Mouse (Mus musculus) heart, embryonic 13.5 days (tissue): Measurements from ENCODE around the gene Itpr1. TPM values are rescaled to one million over a fixed set of nuclear protein-coding genes. Genes with fewer than 3 reads are reported as not detected.

Experiments used
- ATAC-seq: fragments of 200-750 bp; cut with Nextera tagmentation; 2 replicates; pipeline ENCODE4 v1.8.0; 2017; ENCODE audit warnings: moderate TSS enrichment; ENCODE audit not compliant: insufficient number of reproducible peaks, low FRiP score, low TSS enrichment; ENCODE audit errors: extremely low read depth
- H3K27ac ChIP-seq: fragments of 300-500 bp; sonication (generic); replicated peaks from 2 replicates; pipeline ENCODE4 v1.5.1; 2015; ENCODE audit warnings: moderate library complexity, mild to moderate bottlenecking, inconsistent platforms
- H3K27me3 ChIP-seq: fragments of 300-500 bp; sonication (generic); replicated peaks from 2 replicates; pipeline ENCODE4 v1.6.1; 2015; ENCODE audit warnings: mild to moderate bottlenecking, inconsistent platforms
- H3K36me3 ChIP-seq: fragments of 300-500 bp; sonication (generic); 2 replicates; pipeline ENCODE4 v1.6.1; 2015; ENCODE audit warnings: mild to moderate bottlenecking, inconsistent platforms
- H3K4me1 ChIP-seq: fragments of 300-500 bp; sonication (generic); 2 replicates; pipeline ENCODE4 v1.6.1; 2015; ENCODE audit warnings: inconsistent platforms
- H3K4me2 ChIP-seq: fragments of 300-500 bp; sonication (generic); 2 replicates; pipeline ENCODE4 v1.6.1; 2015; ENCODE audit warnings: inconsistent platforms, mild to moderate bottlenecking, moderate library complexity
- H3K4me3 ChIP-seq: fragments of 300-500 bp; sonication (generic); 2 replicates; pipeline ENCODE4 v1.5.1; 2015; ENCODE audit warnings: moderate library complexity, mild to moderate bottlenecking, inconsistent platforms
- H3K9ac ChIP-seq: fragments of 300-500 bp; sonication (generic); 2 replicates; pipeline ENCODE4 v1.6.1; 2015; ENCODE audit warnings: inconsistent platforms, mild to moderate bottlenecking, moderate library complexity
- H3K9me3 ChIP-seq: fragments of 300-500 bp; sonication (generic); 2 replicates; pipeline ENCODE4 v1.6.1; 2016; ENCODE audit warnings: inconsistent platforms
- WGBS: fragments of 180-500 bp; shearing (Covaris S2); methylation state at CpG from one replicate; pipeline ENCODE4 v1.1.7; 2015; ENCODE audit warnings: mixed read lengths; 5-methylcytosine and 5-hydroxymethylcytosine counted together
- polyA plus RNA-seq: library from polyadenylated mRNA; unstranded; fragments of >200 nt; fragmentation: Nextera tagmentation; extraction: Ambion mirVana; gene quantifications from 2 replicates; pipeline ENCODE4 v1.2.1, GENCODE M21; 2015

The Itpr1 gene
- polyA plus RNA-seq, 1 experiment from 2014 or later, result 12.1 TPM

GRCm38 (mm10) chr6:108397956-108398355 is 185.1 kb downstream of the Itpr1 start:
- WGBS, result 89% methylated on average over 3 of the region's 3 CpGs
- ATAC-seq, result no peak

DNA sequence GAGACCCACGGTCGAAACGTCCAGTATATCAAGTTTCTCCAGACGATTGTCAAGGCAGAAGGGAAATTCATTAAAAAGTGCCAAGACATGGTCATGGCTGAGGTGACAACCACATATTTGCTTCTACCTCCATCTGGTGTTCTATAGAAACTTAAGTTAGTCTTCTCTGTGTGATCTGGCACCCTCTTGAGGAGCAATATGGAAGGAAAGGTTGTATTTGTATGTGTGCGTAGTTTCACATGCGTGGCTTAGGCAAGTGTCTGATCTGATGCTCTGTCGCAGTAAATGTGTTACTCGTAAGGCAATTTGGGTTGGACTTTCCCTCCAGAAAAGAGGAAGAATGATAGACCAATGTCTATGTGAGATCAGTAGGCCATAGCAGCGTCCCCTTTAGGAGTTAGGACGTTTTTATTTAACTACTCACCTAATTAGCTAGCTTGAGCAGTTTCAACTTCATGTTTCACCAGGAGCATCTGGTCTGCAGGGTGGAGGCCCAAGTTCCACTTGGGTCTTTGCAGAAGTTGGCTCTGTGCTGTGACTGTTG is 188.6 kb downstream of the Itpr1 start:
- Histone ChIP-seq H3K4me3 (no peak overlapping the region), H3K9me3 (no peaks in the 10 kb centered on the region), H3K36me3 (peaks cover 99% of the 10 kb centered on the region), H3K9ac (no peak overlapping the region), H3K27me3 (no peaks in the 10 kb centered on the region), H3K4me1 (no peaks in the 10 kb centered on the region), H3K4me2 (no peak overlapping the region), H3K27ac (no peak overlapping the region)
- WGBS, result 84% methylated on average over 10 of the region's 10 CpGs
- no peak for ATAC-seq

More at GRCm38 (mm10) chr6:108397956-108398355, 185.1 kb downstream of the Itpr1 start:
- Histone ChIP-seq H3K9me3 (no peaks in the 10 kb centered on the region), H3K27me3 (no peaks in the 10 kb centered on the region), H3K36me3 (peaks cover 100% of the 10 kb centered on the region), H3K4me3 (no peak overlapping the region), H3K4me1 (no peaks in the 10 kb centered on the region), H3K9ac (no peak overlapping the region), H3K4me2 (no peak overlapping the region), H3K27ac (no peak overlapping the region)

DNA sequence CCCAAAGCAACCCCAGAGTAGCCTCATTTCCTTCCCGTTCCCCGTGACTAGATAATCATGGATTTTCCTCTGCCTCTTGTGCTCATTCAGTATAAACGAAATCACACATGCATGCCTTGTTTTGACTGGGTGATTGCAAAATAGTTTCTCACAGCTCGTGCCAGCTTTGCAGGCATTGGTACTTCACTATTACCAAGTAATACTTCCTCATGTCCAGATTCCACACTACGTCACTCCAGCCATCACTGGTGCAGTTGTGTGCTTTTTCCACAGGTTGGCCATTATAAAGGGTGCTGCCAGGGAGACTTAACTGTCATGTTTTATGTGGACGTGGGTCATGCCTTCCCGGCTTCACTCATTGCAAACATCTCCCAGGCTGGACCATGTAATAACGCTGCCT is 191.8 kb downstream of the Itpr1 start:
- 80% methylated on average over 8 of the region's 8 CpGs for WGBS
- H3K9me3 ChIP-seq, result no peaks in the 10 kb centered on the region
- H3K9ac ChIP-seq, result no peak overlapping the region
- H3K27me3 ChIP-seq, result no peaks in the 10 kb centered on the region
- ATAC-seq, result no peak
- peaks cover 84% of the 10 kb centered on the region for H3K36me3 ChIP-seq
- H3K4me3 ChIP-seq, result no peak overlapping the region
- no peak overlapping the region for H3K4me2 ChIP-seq
- no peak overlapping the region for H3K27ac ChIP-seq
- peaks cover 8% of the 10 kb centered on the region; the same call in 1 of the 2 replicates for H3K4me1 ChIP-seq

- peaks cover 8% of the 10 kb centered on the region; the same call in 1 of the 2 replicates for H3K4me1 ChIP-seq
- H3K4me3 ChIP-seq, result no peak overlapping the region
- no peak overlapping the region for H3K9ac ChIP-seq
- no peaks in the 10 kb centered on the region for H3K9me3 ChIP-seq
- WGBS, result 88% methylated on average over 3 of the region's 3 CpGs
- peaks cover 80% of the 10 kb centered on the region for H3K36me3 ChIP-seq
- ATAC-seq, result no peak; the same call in 1 of the 2 replicates
- no peak overlapping the region for H3K4me2 ChIP-seq
- H3K27ac ChIP-seq, result no peak overlapping the region
- no peaks in the 10 kb centered on the region for H3K27me3 ChIP-seq
These were observed 195.2 kb downstream of the Itpr1 start for GRCm38 (mm10) chr6:108408053-108408452.

DNA sequence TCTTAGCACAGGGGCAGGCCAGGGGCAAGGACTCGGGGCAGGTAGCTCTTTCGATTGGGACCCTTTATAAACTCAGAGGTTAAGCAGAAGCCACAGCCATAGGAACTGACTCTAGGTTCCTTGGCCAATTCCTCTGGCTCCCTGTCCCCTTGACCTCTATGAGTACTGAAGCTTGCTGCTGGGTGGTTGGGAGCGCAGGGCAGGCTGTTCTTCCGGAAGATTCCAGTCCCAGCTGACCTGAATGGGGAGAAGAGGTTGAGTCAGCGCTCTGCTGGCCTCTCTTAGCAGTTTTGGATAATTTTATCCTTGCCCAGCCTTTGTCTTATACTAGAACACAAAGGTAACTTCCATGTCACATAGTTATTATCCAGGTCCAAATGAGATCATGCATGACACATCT is 195.8 kb downstream of the Itpr1 start:
- peaks cover 8% of the 10 kb centered on the region; the same call in 1 of the 2 replicates for H3K4me1 ChIP-seq
- no peak for ATAC-seq
- no peak overlapping the region for H3K27ac ChIP-seq
- peaks cover 78% of the 10 kb centered on the region for H3K36me3 ChIP-seq
- WGBS, result 87% methylated on average over 5 of the region's 5 CpGs
- H3K4me3 ChIP-seq, result no peak overlapping the region
- H3K4me2 ChIP-seq, result no peak overlapping the region
- no peaks in the 10 kb centered on the region for H3K27me3 ChIP-seq
- H3K9ac ChIP-seq, result no peak overlapping the region
- H3K9me3 ChIP-seq, result no peaks in the 10 kb centered on the region

DNA sequence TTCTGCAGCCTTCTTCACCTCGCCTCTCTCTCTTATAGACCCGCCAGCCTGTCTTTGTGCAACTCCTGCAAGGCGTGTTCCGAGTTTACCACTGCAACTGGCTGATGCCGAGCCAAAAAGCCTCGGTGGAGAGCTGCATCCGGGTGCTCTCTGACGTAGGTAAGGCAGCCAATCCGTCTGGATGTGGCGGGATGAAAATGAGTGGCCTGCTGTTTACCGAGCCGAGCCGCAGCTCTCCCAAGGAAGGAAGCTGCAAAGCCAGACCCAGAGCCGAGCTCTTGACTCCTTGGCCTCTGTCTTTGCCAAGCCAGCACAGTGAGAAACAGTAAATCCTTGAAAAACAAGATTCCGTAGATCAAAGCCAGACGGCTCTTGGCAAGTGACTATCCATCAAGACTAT is 197.9 kb downstream of the Itpr1 start:
- Histone ChIP-seq H3K9me3 (no peaks in the 10 kb centered on the region), H3K9ac (no peak overlapping the region), H3K4me1 (peaks cover 8% of the 10 kb centered on the region; the same call in 1 of the 2 replicates), H3K4me2 (no peak overlapping the region), H3K27ac (no peak overlapping the region), H3K4me3 (no peak overlapping the region), H3K36me3 (peaks cover 78% of the 10 kb centered on the region), H3K27me3 (no peaks in the 10 kb centered on the region)
- WGBS, result 78% methylated on average over 16 of the region's 16 CpGs
- no peak for ATAC-seq

GRCm38 (mm10) chr6:108411201-108411600 is 198.3 kb downstream of the Itpr1 start:
- H3K4me1 ChIP-seq, result peaks cover 8% of the 10 kb centered on the region; the same call in 1 of the 2 replicates
- no peak overlapping the region for H3K27ac ChIP-seq
- H3K27me3 ChIP-seq, result no peaks in the 10 kb centered on the region
- 63% methylated on average over 4 of the region's 4 CpGs for WGBS
- H3K36me3 ChIP-seq, result peaks cover 77% of the 10 kb centered on the region
- no peak for ATAC-seq
- H3K9ac ChIP-seq, result no peak overlapping the region
- no peaks in the 10 kb centered on the region for H3K9me3 ChIP-seq
- H3K4me3 ChIP-seq, result no peak overlapping the region
- H3K4me2 ChIP-seq, result no peak overlapping the region

GRCm38 (mm10) chr6:108413006-108413405 is 200.1 kb downstream of the Itpr1 start:
- H3K4me1 ChIP-seq, result peaks cover 8% of the 10 kb centered on the region; the same call in 1 of the 2 replicates
- H3K27me3 ChIP-seq, result no peaks in the 10 kb centered on the region
- H3K9ac ChIP-seq, result no peak overlapping the region
- no peak for ATAC-seq
- H3K9me3 ChIP-seq, result no peaks in the 10 kb centered on the region
- no peak overlapping the region for H3K27ac ChIP-seq
- H3K36me3 ChIP-seq, result peaks cover 73% of the 10 kb centered on the region
- WGBS, result 88% methylated on average over 8 of the region's 8 CpGs
- no peak overlapping the region for H3K4me2 ChIP-seq
- H3K4me3 ChIP-seq, result no peak overlapping the region

DNA sequence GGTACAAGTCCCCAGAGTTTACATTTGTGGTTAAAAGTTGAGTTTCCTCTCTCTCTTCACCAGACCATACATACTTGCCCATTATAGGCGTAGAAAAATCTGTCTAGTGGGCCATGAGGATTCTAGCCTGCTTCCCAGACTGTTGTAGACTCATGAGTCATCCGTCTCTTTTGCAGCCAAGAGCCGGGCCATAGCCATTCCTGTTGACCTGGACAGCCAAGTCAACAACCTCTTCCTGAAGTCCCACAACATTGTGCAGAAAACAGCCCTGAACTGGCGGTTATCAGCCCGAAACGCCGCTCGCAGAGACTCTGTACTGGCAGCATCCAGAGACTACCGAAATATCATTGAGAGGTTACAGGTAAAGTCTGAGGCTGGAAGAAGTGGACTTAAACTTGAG is 200.7 kb downstream of the Itpr1 start:
- no peak for ATAC-seq
- Histone ChIP-seq H3K4me1 (peaks cover 7% of the 10 kb centered on the region; the same call in 1 of the 2 replicates), H3K27me3 (no peaks in the 10 kb centered on the region), H3K4me3 (no peak overlapping the region), H3K9me3 (no peaks in the 10 kb centered on the region), H3K36me3 (peaks cover 79% of the 10 kb centered on the region), H3K4me2 (no peak overlapping the region), H3K9ac (no peak overlapping the region), H3K27ac (no peak overlapping the region)
- WGBS, result 83% methylated on average over 9 of the region's 9 CpGs

- Histone ChIP-seq H3K27me3 (no peaks in the 10 kb centered on the region), H3K4me3 (no peak overlapping the region), H3K27ac (no peak overlapping the region), H3K4me1 (no peaks in the 10 kb centered on the region), H3K36me3 (peaks cover 90% of the 10 kb centered on the region), H3K9me3 (no peaks in the 10 kb centered on the region), H3K9ac (no peak overlapping the region), H3K4me2 (no peak overlapping the region)
- WGBS, result 85% methylated on average over 4 of the region's 4 CpGs
- no peak for ATAC-seq
These were observed 203.0 kb downstream of the Itpr1 start for GRCm38 (mm10) chr6:108415847-108416246.

- Histone ChIP-seq H3K9me3 (no peaks in the 10 kb centered on the region), H3K4me3 (no peak overlapping the region), H3K9ac (no peak overlapping the region), H3K4me1 (no peaks in the 10 kb centered on the region), H3K27me3 (no peaks in the 10 kb centered on the region), H3K36me3 (peaks cover 85% of the 10 kb centered on the region), H3K4me2 (no peak overlapping the region), H3K27ac (no peak overlapping the region)
- ATAC-seq, result no peak
- WGBS, result 28% methylated on average over 8 of the region's 8 CpGs
These were observed 204.6 kb downstream of the Itpr1 start for GRCm38 (mm10) chr6:108417508-108417907.

- H3K9me3 ChIP-seq, result no peaks in the 10 kb centered on the region
- 89% methylated on average over 7 of the region's 7 CpGs for WGBS
- no peaks in the 10 kb centered on the region for H3K4me1 ChIP-seq
- H3K9ac ChIP-seq, result no peak overlapping the region
- no peak overlapping the region for H3K4me2 ChIP-seq
- no peak overlapping the region for H3K4me3 ChIP-seq
- peaks cover 83% of the 10 kb centered on the region for H3K36me3 ChIP-seq
- H3K27ac ChIP-seq, result no peak overlapping the region
- ATAC-seq, result no peak
- no peaks in the 10 kb centered on the region for H3K27me3 ChIP-seq
These were observed 205.3 kb downstream of the Itpr1 start for GRCm38 (mm10) chr6:108418218-108418617.
